Mouse (Mus musculus) heart, adult 11 months (tissue): Measurements from ENCODE around the gene Lgals2.

ENCODE experiments used
- DNase-seq: peaks from one replicate; pipeline ENCODE4 v3.0.0; 2022

The Lgals2 gene

DNA sequence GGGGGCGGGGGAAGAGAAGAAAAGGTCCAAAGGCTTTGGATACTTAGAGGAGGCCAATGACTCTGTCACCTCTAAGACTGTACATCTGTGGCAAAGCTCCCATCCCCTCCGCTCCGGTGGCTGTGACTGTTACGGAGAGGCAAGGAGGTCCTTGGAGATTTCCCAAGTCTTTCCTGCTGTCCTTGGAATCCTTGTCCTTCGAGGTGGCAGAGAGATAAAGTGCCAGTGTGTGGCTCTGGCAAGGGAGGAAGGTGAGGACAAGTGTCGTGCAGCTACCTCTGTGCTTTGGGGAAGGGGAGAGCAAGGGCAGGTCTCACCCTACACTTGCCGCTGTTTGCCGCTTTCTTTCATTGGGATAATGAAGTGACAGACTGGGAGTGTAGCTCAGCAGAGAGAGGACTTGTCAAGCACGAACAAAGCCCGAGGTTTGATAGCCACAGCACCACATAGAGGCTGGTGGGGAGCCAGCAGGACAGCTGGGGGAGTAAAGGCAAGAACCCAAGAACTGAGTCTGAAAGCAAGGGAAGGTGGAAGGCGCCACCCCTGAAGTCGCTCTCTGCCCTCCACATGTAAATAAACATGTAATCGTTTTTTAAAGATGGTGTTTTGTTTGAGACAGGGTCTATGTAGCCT is 18.6 kb upstream of the Lgals2 start:
- peak; percentile 86 for DNase-seq

- no peak for DNase-seq
Measured at GRCm38 (mm10) chr15:78872021-78872608, 16.8 kb upstream of the Lgals2 start.

DNA sequence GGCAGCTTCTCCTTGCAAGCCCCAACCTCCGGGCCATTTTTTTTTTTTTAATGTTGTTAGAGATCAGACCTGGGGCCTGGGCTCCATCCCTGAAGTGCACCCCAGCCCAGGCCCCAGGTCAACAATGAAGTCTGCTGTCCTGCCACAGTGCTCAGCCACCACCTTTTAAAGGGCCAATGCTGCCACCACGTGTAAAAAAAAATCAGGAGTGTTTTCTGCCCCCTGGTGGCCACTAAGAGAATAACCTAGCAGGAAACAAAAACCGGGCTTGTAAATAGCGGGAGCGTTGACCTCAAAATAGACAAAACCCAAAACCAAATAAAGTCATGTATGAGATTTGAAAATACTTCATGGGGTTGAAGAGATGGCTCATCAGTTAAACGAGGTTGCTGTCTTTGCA is 14.4 kb upstream of the Lgals2 start:
- DNase-seq, result peak; percentile 94

GRCm38 (mm10) chr15:78868826-78869233 is 13.5 kb upstream of the Lgals2 start:
- peak; percentile 89 for DNase-seq

DNA sequence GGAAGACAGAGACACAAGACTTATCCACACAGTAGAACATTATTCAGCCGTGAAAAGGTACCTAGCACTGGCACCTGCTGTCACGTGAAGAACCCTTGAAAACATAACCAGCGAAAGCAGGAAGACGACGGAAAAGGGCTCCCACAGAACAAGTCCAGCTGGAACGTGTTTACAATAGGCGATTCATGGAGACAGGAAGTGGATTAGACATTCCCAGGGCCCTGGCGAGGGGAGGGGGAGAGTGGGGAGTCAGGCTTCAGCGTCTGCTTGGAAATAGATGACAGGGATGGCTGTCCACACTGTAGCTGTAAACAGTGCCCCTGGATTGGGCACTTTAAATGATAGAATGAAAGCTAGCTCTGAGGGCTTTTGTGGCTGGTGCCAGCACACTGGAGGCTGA is 13.1 kb upstream of the Lgals2 start:
- DNase-seq, result peak; percentile 97

- peak; percentile 95 for DNase-seq
Measured at GRCm38 (mm10) chr15:78863852-78864253, 8.5 kb upstream of the Lgals2 start.

DNA sequence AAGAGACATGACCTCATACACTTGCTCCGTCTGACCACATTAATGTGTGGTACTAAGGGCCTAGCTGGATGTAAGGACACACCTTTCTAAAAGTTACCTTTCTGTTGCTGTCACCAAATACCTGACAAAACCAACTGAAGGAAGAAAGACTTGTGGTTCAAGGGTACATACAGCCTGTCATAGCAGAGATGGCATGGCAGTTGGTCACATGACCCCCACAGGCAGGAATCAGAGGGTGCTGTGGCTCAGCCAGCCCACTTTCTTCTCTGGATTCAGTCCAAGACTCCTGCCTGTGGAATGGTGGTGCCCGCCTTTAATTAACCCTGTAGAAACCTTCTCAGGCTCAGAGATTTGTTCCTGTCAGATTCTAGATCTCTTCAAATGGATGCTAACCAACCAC is 7.8 kb upstream of the Lgals2 start:
- DNase-seq, result no peak

DNA sequence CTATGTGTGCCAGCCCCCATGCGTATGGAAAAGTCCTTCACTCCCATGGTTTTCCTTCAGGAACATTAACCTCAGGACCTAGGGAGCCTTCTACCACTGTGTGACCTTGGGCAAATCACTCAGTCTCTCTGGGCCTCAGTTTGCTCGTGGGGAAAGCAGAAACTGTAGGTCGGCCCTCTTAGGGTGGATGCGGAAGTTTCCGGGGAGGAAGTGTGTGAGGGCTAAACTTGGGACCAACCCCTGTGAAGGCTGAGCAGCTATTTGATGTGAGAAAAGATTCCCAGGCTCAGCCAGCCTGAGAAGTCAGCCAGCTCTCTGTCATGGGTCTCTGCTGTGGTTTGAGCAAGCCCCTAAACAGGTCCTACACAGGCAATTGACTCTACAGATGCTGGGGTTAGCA is 7.0 kb upstream of the Lgals2 start:
- peak; percentile 89 for DNase-seq

GRCm38 (mm10) chr15:78859714-78860113 is 4.4 kb upstream of the Lgals2 start:
- DNase-seq, result no peak

- no peak for DNase-seq
Measured at GRCm38 (mm10) chr15:78859311-78859710, 4.0 kb upstream of the Lgals2 start.

- DNase-seq, result peak; percentile 96
Measured at GRCm38 (mm10) chr15:78857009-78857408, 1.7 kb upstream of the Lgals2 start.

- peak; percentile 99 for DNase-seq
Measured at GRCm38 (mm10) chr15:78851505-78852153, 3.7 kb downstream of the Lgals2 start.

DNA sequence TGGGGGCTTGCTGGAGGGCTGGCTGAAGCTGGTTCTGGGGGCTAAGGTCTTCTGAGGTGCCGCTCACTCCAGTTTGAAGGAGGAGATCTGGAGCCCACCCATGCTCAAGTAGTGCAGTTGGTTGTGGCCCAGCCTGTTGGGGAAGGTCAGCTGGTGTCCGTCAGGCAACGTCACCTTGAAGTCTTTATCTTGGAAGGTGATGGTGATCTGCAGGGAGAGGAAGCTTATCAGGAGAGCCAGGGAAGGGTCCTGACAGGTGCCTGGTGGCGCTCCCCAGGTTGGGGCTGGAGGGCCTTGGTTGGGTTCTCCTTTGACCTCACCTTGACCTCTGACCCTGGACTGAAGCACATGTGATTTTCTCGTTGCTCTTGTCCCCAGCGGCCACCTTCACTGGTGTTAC is 4.4 kb downstream of the Lgals2 start:
- no peak for DNase-seq

GRCm38 (mm10) chr15:78850059-78850824 is 5.1 kb downstream of the Lgals2 start:
- DNase-seq, result peak; percentile 94

DNA sequence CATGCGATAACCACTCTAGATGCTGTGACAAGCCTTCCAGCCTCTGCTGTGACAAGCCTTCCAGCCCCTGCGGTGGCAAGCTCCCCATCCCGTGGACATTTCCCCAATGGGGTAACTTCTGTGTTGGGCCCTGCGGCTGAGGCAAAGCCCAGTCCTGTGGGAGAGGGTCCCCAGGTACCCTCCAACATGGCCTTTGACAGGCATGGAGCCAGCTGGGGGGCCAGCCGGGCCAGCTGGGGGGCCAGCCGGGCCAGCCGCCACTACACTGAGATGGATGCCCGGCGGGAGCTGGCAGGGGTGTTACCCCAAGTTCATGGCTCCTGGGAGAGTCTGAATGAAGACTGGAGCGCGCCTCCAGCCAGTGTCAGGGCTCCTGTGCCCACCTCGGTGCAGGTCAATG is 5.8 kb downstream of the Lgals2 start:
- peak; percentile 95 for DNase-seq

DNA sequence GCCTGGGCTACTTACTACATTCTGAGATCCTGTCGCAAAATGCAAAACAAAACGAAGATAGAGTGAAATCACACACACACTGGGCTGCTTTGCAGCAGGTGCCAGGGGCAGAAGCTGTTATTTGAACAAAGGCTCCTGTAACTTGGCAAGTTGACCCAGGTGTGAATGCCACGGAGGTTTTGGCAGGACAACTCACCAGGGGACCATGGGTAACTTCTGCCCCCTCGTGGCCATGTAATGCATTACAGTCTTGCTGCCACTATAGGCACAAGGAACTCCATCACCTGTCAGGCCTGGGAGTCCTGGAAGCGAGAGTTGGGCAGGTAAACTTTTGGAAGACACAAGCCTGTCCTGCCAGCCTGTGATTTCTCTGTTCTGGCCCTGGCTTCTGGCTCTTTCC is 6.9 kb downstream of the Lgals2 start:
- peak; percentile 98 for DNase-seq

GRCm38 (mm10) chr15:78846805-78847204 is 8.5 kb downstream of the Lgals2 start:
- DNase-seq, result peak; percentile 88

DNA sequence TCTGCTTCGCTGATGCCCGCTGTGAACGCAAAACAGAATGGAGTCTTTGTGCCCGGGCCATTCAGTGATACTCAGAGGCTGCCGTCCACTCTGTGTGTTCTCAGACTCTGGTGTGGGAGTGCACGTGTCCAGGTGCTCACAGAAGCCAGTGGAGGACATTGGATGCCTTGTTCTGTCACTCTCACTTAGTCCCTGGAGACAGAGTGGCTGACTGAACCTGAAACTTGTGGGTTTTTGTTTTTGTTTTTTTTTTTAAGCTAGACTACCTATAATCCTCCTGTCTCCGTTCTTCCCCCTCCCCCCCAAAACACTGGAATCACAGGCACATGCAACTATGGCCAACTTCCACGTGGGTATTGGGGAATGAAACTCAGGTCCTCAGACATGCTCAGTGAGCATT is 9.0 kb downstream of the Lgals2 start:
- no peak for DNase-seq

DNA sequence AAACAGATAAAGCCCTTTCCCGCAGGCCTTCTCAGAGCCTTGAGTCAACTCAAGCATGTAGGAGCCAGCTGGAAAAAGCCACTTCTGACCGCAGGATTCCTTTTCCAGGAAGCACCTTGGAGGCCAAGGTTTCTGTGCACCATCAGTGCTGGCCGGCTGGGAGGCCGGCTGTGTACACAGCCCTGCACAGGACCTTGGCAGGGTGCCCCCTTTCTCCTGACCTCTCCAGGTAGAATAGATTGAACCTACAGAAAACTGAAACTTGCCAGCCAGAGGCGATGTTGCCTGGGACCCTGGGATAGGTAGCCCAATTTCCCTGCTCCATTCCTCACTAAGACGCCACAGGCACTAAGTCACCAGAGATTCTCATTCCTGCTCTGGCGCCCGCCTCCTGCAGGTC is 9.5 kb downstream of the Lgals2 start:
- peak; percentile 95 for DNase-seq

DNA sequence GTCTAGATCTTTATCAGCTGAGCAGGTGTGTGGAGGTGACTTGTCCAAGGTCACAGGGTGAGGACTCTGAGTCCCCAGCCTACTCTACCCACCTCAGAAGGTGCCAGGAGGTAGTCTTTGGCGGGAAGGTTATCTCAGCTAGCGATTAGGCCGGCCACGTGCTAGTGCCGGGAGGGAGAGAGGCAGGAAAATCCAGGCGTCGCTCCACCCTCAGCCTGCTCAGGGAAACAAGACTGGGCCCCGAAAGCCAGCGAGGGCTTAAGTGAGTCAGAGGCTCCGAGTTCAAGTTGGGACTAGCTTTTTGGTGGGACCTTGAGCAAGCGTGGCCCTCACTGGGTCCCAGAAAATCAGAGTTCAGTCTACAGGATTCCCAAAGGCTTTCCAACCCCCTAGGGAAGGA is 10.0 kb downstream of the Lgals2 start:
- peak; percentile 96 for DNase-seq

DNA sequence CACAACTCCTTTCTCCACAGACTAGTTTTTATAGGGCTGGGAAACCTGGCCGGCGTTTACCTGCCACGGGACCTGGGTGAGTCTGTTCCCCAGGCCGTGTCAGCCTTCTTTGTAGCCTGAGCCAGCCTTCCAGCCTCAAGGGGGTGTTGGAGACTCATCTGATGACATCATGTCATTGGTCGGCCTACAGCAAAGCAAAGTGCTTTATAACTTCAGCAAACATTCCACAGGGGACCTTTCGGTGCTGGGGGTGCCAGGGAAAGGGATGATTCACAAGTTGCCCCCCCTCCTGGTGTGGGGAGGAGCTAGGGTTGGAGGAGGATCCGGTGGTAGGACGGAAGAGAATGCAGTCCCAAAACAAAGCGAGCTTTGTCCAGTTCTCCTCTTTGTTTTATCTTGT is 10.5 kb downstream of the Lgals2 start:
- DNase-seq, result peak; percentile 98

GRCm38 (mm10) chr15:78843581-78844469 is 11.5 kb downstream of the Lgals2 start:
- peak; percentile 96 for DNase-seq
